Mouse (Mus musculus): ENCODE data around the gene Pitpnm2. TPM values are rescaled to one million over a fixed set of nuclear protein-coding genes. Genes with fewer than 3 reads are reported as not detected.
A peak's percentile ranks its signal among the peaks of the same experiment; 100 is the strongest.

The Pitpnm2 gene
- polyA plus RNA-seq, 1 experiment from 2014 or later: 8.4 TPM

DNA sequence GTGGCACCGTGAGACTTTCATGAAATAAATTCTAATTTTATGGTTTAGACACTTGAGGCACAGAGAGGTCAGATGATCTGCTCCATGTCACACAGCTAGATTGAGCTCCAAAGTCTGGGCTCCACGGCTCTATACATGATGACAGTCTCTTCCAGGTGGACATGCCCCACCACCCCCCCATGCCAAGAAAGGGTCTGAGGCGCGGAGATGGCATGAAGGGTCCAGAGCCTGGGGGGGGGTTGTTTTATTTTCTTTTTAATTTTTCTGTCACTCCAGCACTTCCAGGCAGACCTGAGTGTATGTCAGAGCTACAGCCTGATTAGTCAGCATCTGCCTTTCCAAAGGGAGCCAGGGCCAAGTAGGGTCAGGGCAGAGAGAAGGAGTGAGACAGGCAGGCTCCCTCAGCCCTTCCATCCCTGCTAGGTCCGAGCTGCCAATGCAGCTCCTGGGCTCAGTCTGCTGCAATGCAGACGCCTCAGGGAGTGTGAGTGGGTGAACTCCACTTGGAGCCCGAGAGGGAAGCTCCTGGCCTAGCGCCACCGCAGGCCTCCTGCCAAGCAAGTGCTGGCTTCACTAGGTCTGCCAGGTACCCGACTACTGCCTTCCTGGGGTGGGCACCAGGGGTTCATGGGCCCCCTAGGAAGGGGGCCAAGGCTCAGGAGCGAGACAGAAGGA is 156.3 kb downstream of the Pitpnm2 start:
- H3K4me1 ChIP-seq (ENCODE audit: control insufficient read depth, insufficient read depth, low read depth, low read length): peaks cover 6% of the 10 kb centered on the region; the same call in 1 of the 2 replicates
- H3K27ac ChIP-seq (ENCODE audit: low read depth, low read length): no peak overlapping the region
- no peak overlapping the region for H3K9ac ChIP-seq (ENCODE audit: low read depth, low read length)
- H3K27me3 ChIP-seq (replicated peaks; ENCODE audit: control insufficient read depth, insufficient read depth, low read length): no peaks in the 10 kb centered on the region
- H3K4me3 ChIP-seq (ENCODE audit: low read length): no peak overlapping the region
- no peak overlapping the region; the same call in 1 of the 2 replicates for H3K4me2 ChIP-seq (ENCODE audit: low read length)
- H3K9me3 ChIP-seq (ENCODE audit: control insufficient read depth, low read length): no peaks in the 10 kb centered on the region
- 73% methylated on average over 11 of the region's 11 CpGs for WGBS
- peaks cover 9% of the 10 kb centered on the region; the same call in 1 of the 2 replicates for H3K36me3 ChIP-seq (ENCODE audit: control insufficient read depth, insufficient read depth, low read length)
- ATAC-seq: no peak

DNA sequence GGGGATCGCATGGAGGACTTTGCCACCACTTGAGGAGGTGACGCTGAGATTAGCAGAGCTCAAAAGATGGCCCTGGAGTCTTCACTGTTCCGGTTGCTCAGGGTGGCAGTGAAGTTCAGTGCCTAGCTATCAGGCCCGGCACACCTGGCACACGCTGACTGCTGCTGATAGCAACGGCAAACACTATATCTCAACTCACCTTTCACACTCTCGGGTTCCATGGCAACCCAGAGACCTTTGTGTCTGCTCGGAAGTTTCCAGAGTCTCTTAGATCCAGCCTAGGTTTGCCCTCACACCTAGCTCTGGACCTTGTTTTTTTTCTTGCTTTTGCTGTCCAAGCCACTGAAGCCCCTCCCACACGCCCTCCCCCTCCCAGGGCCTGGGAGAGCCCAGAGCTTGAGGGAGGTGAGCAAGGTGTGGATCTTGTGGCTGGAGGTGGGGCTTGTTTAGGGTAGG is 157.6 kb downstream of the Pitpnm2 start:
- peaks cover 9% of the 10 kb centered on the region; the same call in 1 of the 2 replicates for H3K36me3 ChIP-seq (ENCODE audit: control insufficient read depth, insufficient read depth, low read length)
- no peak overlapping the region for H3K27ac ChIP-seq (ENCODE audit: low read depth, low read length)
- 74% methylated on average over 9 of the region's 9 CpGs for WGBS
- H3K4me1 ChIP-seq (ENCODE audit: control insufficient read depth, insufficient read depth, low read depth, low read length): peaks cover 6% of the 10 kb centered on the region; the same call in 1 of the 2 replicates
- ATAC-seq: no peak
- H3K9ac ChIP-seq (ENCODE audit: low read depth, low read length): no peak overlapping the region
- H3K4me2 ChIP-seq (ENCODE audit: low read length): no peak overlapping the region
- H3K4me3 ChIP-seq (ENCODE audit: low read length): no peak overlapping the region
- no peaks in the 10 kb centered on the region for H3K9me3 ChIP-seq (ENCODE audit: control insufficient read depth, low read length)
- H3K27me3 ChIP-seq (replicated peaks; ENCODE audit: control insufficient read depth, insufficient read depth, low read length): no peaks in the 10 kb centered on the region

DNA sequence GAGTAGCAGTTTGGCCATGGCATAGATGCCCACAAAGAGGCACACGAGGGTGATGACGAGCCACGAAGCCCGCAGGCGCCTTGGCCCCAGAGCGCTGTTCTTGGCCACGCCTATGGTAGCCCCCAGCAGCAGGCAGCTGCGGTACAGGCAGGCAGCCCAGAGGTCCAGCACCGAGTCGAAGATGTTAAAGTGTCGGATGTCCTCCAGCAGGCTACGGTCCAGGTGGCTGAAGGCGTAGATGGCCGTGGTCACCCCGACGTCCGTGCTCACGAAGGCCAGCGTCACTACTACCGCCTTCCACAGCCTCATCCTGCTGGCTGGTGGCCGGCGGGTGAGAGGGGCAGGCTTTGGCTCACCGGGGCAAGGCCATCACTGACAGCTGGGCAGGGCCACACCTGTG is 159.7 kb downstream of the Pitpnm2 start:
- Histone ChIP-seq H3K36me3 (ENCODE audit: control insufficient read depth, insufficient read depth, low read length) (peaks cover 9% of the 10 kb centered on the region; the same call in 1 of the 2 replicates), H3K27me3 (replicated peaks; ENCODE audit: control insufficient read depth, insufficient read depth, low read length) (no peaks in the 10 kb centered on the region), H3K4me2 (ENCODE audit: low read length) (no peak overlapping the region), H3K27ac (ENCODE audit: low read depth, low read length) (no peak overlapping the region), H3K9me3 (ENCODE audit: control insufficient read depth, low read length) (no peaks in the 10 kb centered on the region), H3K4me3 (ENCODE audit: low read length) (no peak overlapping the region), H3K4me1 (ENCODE audit: control insufficient read depth, insufficient read depth, low read depth, low read length) (peaks cover 6% of the 10 kb centered on the region; the same call in 1 of the 2 replicates), H3K9ac (ENCODE audit: low read depth, low read length) (no peak overlapping the region)
- WGBS: 91% methylated on average over 22 of the region's 23 CpGs
- ATAC-seq: no peak

DNA sequence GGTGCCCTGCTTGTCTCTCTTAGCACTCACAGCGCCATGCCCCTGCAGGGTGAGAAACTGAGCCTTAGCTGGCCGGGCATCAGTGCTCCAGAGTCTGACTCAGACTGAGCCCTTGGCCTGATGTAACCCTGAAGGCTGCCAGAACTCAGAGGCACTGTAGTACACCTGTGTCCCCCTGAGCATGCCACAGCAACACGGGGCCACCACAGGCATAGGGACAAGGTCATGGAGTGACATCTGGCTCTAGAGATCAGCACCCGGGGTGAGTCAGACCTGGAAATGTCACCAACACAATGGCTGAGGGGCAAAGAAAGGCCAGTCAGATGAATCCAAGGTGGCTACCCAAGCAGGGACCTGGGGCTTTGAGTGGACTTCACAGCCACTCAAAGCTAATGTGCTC is 162.7 kb downstream of the Pitpnm2 start:
- Histone ChIP-seq H3K9me3 (ENCODE audit: control insufficient read depth, low read length) (no peaks in the 10 kb centered on the region), H3K4me2 (ENCODE audit: low read length) (no peak overlapping the region), H3K36me3 (ENCODE audit: control insufficient read depth, insufficient read depth, low read length) (peaks cover 9% of the 10 kb centered on the region; the same call in 1 of the 2 replicates), H3K9ac (ENCODE audit: low read depth, low read length) (no peak overlapping the region), H3K4me3 (ENCODE audit: low read length) (no peak overlapping the region), H3K4me1 (ENCODE audit: control insufficient read depth, insufficient read depth, low read depth, low read length) (no peaks in the 10 kb centered on the region; the same call in none of the 2 replicates), H3K27me3 (replicated peaks; ENCODE audit: control insufficient read depth, insufficient read depth, low read length) (no peaks in the 10 kb centered on the region), H3K27ac (ENCODE audit: low read depth, low read length) (no peak overlapping the region)
- no peak for ATAC-seq
- WGBS: 90% methylated on average over 4 of the region's 4 CpGs

DNA sequence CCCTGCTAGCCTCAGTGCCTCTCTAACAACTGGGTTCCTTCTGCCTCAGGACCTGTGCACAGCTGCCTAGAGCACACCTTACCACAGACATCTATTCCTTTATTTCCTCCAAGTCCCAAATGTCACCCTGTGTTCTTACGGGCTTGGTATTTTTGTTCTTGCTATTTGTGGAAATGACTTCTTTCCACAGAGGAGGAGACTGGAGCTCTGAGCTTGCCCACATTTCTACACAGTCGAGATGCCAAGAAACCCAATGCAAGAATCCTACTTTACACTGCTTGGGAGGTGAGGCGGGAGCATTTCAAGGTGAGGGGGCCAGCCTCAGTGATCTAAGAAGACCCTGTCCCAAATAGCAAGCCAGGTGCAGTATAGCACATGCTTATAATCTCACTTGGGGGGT is 164.0 kb downstream of the Pitpnm2 start:
- no peak overlapping the region for H3K27ac ChIP-seq (ENCODE audit: low read depth, low read length)
- H3K9me3 ChIP-seq (ENCODE audit: control insufficient read depth, low read length): no peaks in the 10 kb centered on the region
- 78% methylated on average over 3 of the region's 3 CpGs for WGBS
- H3K4me1 ChIP-seq (ENCODE audit: control insufficient read depth, insufficient read depth, low read depth, low read length): no peaks in the 10 kb centered on the region; the same call in none of the 2 replicates
- H3K36me3 ChIP-seq (ENCODE audit: control insufficient read depth, insufficient read depth, low read length): peaks cover 9% of the 10 kb centered on the region; the same call in 1 of the 2 replicates
- H3K4me3 ChIP-seq (ENCODE audit: low read length): no peak overlapping the region
- no peak for ATAC-seq
- H3K27me3 ChIP-seq (replicated peaks; ENCODE audit: control insufficient read depth, insufficient read depth, low read length): no peaks in the 10 kb centered on the region
- no peak overlapping the region for H3K4me2 ChIP-seq (ENCODE audit: low read length)
- no peak overlapping the region for H3K9ac ChIP-seq (ENCODE audit: low read depth, low read length)

DNA sequence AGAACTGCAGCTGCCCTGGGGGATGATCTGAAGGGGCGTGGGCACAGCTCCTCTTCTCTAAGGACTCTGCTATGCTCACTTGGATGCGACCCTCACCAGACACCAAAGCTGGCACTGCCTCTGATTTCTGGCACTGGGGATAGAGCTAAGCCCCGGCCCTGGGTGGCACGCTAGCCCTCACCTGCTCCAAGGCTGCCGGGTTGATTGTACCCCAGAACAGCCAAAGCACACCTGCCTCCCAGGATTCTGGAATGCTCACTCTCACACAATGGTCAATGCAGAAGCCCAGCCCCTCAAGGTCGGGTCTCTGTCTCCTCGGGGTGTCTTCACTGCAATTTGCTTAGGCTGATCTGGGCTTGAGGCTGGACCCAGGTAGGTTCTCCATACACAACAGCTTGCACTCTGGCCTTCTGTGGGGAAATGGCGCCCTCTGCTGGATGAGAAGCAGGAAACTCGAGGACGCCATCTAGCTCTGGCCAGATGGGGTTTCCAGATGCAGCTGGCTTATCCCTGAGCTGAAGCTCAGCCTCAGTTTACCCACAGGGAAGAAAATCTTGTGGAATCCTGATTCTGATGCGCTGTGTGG is 164.9 kb downstream of the Pitpnm2 start:
- no peak overlapping the region for H3K4me2 ChIP-seq (ENCODE audit: low read length)
- ATAC-seq: peak; percentile 72
- H3K9ac ChIP-seq (ENCODE audit: low read depth, low read length): no peak overlapping the region
- WGBS: 41% methylated on average over 11 of the region's 11 CpGs
- H3K27me3 ChIP-seq (replicated peaks; ENCODE audit: control insufficient read depth, insufficient read depth, low read length): no peaks in the 10 kb centered on the region
- peaks cover 9% of the 10 kb centered on the region; the same call in 1 of the 2 replicates for H3K36me3 ChIP-seq (ENCODE audit: control insufficient read depth, insufficient read depth, low read length)
- H3K9me3 ChIP-seq (ENCODE audit: control insufficient read depth, low read length): no peaks in the 10 kb centered on the region
- H3K27ac ChIP-seq (ENCODE audit: low read depth, low read length): no peak overlapping the region
- H3K4me3 ChIP-seq (ENCODE audit: low read length): no peak overlapping the region
- no peaks in the 10 kb centered on the region; the same call in none of the 2 replicates for H3K4me1 ChIP-seq (ENCODE audit: control insufficient read depth, insufficient read depth, low read depth, low read length)

DNA sequence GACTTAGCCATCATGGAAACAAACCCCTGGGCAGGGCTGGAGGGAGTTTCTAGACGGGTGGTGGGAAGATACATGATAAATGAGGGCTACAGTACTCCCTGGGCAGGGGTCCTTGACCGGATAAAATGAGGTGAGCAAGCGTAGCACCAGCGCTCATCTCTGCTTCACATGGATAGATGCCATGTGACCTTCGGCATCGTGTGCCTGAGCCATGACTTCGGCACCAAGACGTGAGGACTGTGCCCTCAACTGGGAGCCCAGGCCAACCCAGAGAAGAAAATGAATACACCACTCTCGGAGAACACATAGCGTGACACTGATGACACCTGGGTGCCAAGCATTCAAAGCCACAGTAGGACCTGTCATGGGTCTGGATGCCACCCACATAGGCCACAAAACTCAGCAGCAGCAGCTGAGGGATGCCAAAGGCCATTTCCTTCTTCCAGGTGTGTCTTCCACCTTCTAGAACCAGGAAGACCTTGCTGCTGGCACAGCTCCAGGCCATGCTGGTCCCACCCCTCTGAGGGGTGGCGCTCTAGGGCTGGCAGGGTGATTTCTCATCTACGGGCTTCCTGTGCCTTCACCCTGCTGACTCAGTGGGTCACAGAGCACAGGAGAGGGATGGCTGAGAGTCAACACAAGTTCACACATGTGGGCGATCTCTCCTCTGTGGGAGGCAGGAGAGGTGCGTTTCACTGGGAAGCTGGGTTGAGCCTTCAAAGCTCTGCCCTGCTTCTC is 165.5 kb downstream of the Pitpnm2 start:
- Histone ChIP-seq H3K27ac (ENCODE audit: low read depth, low read length) (no peak overlapping the region), H3K4me3 (ENCODE audit: low read length) (no peak overlapping the region), H3K4me1 (ENCODE audit: control insufficient read depth, insufficient read depth, low read depth, low read length) (no peaks in the 10 kb centered on the region; the same call in none of the 2 replicates), H3K4me2 (ENCODE audit: low read length) (no peak overlapping the region), H3K9me3 (ENCODE audit: control insufficient read depth, low read length) (no peaks in the 10 kb centered on the region), H3K36me3 (ENCODE audit: control insufficient read depth, insufficient read depth, low read length) (peaks cover 6% of the 10 kb centered on the region; the same call in 1 of the 2 replicates), H3K27me3 (replicated peaks; ENCODE audit: control insufficient read depth, insufficient read depth, low read length) (no peaks in the 10 kb centered on the region), H3K9ac (ENCODE audit: low read depth, low read length) (no peak overlapping the region)
- 85% methylated on average over 14 of the region's 14 CpGs for WGBS
- no peak for ATAC-seq

DNA sequence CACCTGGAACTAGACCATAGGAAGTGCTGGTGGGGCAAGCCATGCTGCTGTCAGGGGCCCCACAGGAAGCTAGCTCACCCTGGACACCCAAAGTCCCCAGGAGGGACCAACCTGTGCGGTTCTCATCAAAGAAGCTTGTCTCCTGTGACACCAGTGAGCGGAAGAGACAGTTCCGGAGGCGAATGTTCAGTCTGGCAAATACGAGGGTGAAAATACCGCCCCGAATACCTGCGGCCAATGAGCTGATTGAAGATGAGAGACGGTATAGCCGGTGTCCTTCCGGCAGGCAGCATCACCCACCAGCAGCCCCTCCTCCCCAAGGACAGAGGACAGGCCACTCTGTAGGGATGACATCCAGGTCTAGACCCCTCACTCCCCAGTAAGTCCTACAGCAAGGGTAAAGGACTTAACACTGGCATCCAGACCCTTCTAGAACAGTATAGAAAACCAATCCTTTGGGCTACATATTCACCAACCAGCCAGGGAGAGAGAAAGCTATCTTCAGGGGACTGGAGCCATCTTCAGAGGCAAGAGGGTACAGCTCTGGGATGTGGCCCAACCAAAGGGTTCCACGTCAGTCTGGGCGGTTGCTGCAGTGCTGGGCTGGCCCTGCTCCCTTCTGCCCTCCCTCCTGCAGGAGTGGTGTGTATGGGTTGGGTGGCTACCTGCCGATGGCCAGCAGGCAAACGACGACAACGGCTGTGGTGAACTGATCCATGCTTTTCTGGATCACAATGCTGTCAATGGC is 166.4 kb downstream of the Pitpnm2 start:
- Histone ChIP-seq H3K36me3 (ENCODE audit: control insufficient read depth, insufficient read depth, low read length) (no peaks in the 10 kb centered on the region), H3K27me3 (replicated peaks; ENCODE audit: control insufficient read depth, insufficient read depth, low read length) (no peaks in the 10 kb centered on the region), H3K4me2 (ENCODE audit: low read length) (no peak overlapping the region), H3K4me3 (ENCODE audit: low read length) (no peak overlapping the region), H3K9ac (ENCODE audit: low read depth, low read length) (no peak overlapping the region), H3K27ac (ENCODE audit: low read depth, low read length) (no peak overlapping the region), H3K4me1 (ENCODE audit: control insufficient read depth, insufficient read depth, low read depth, low read length) (no peaks in the 10 kb centered on the region; the same call in none of the 2 replicates), H3K9me3 (ENCODE audit: control insufficient read depth, low read length) (no peaks in the 10 kb centered on the region)
- 87% methylated on average over 17 of the region's 17 CpGs for WGBS
- ATAC-seq: no peak
